In the genomic region with DNA sequence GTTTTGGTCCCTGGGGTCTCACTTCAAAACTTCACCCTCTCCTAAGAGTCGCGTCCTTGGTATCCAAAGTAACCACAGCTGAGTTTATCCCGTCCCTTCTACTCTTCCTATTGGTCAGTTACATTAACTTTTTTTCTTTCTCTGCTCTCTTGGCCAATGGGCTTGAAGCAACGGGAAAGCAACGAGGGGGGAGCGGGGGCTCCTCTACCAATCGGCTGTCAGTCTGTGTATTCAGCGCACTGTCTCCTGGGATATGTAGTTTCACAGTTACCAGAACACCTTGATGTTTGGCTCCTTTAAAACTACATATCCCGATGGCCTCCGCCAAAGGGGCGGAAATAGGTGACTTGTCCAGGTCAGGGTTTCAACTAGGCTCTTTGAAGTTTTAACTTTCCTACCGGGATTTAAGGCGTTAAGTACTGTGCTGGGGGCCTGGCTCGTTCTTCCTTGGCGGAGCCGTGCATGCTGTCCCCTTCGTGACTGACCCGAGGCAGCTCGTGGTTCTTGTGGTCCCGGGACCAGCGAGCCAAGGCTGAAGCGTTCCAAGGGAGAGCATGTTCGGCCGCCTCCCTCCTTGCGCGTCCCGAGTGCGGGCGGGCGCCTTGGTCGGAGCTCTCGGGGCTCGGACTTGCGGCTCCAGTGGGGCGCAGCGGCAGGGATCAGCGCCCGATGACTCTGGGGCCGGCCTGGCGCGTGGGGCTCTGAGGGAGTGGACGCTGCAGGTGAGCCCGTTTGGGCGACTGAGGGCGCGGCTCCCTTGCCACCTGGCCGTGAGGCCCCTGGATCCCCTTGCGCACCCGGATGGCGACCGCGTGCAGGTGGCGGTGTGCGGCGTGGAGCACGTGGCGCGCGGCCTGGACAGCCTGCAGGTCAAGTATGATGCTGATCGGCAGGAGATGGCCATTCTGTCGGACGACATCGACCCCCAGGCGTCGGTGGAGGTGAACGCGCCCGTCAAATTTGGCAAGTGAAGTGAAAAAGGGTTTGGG, we compare ENCODE assay signal across 8 mouse cellular contexts. TPM values are rescaled to one million over a fixed set of nuclear protein-coding genes. Genes with fewer than 3 reads are reported as not detected.
DNase-seq lines count a peak whose midpoint lies in the region; ATAC-seq and TF ChIP-seq lines count a peak whose summit lies in the region.

A gene (minus strand): TSS at position 64 of the 989 bp plus-strand sequence.
A gene (plus strand): TSS at position 345 of the 989 bp plus-strand sequence.

- peak within 1 kb of the TSS; percentile 89 for H3K4me2 ChIP-seq in forebrain, postnatal 0 days (ENCODE audit: low read depth)
- H3K4me2 ChIP-seq in lung, embryonic 15.5 days = peak within 1 kb of the TSS; percentile 91

- peak; percentile 100 for DNase-seq in MEL (ENCODE audit: low read depth, low spot score)
- DNase-seq in cerebellum, adult 2 months = peak; percentile 89 to 98
- peak; percentile 96 for DNase-seq in forebrain, postnatal 0 days
- DNase-seq in heart, postnatal 4 days = peak; percentile 90
- peak; percentile 93 to 98 for DNase-seq in layer of hippocampus, adult 8-10 months (ENCODE audit: low spot score in 2 of 2)
- DNase-seq in ovary, adult 18-20 months (ENCODE audit: low spot score) = peak; percentile 96
- peak; percentile 97 for DNase-seq in thymus, postnatal 0 days (ENCODE audit: low spot score)

- peaks cover 10 to 15% of the 10 kb centered on the region in 2 experiments for H3K4me1 ChIP-seq in MEL (ENCODE audit: control insufficient read depth in 1 of 2, insufficient read depth in 2 of 2, low read length in 2 of 2)
- H3K4me1 ChIP-seq in cerebellum, adult 2 months (ENCODE audit: control insufficient read depth, insufficient read depth, low read length) = no peaks in the 10 kb centered on the region
- H3K4me1 ChIP-seq in forebrain, postnatal 0 days (ENCODE audit: insufficient read depth) = 0 out of 2 replicates have a peak, but pooled peaks cover 3% of the 10 kb centered on the region
- H3K4me1 ChIP-seq in lung, embryonic 15.5 days = peaks cover 11% of the 10 kb centered on the region

- WGBS in cerebellum, adult 2 months = under 1% methylated on average over 66 of the region's 68 CpGs
- WGBS in forebrain, postnatal 0 days = under 1% methylated on average over 68 of the region's 68 CpGs
- under 1% methylated on average over 68 of the region's 68 CpGs for WGBS in lung, embryonic 15.5 days

- peaks cover 3 to 21% of the 10 kb centered on the region in 2 experiments for H3K36me3 ChIP-seq in MEL (ENCODE audit: control insufficient read depth in 1 of 2, insufficient read depth in 2 of 2, low read length in 2 of 2)
- no peaks in the 10 kb centered on the region for H3K36me3 ChIP-seq in forebrain, postnatal 0 days (ENCODE audit: insufficient read depth)
- no peaks in the 10 kb centered on the region for H3K36me3 ChIP-seq in lung, embryonic 15.5 days

- no peaks in the 10 kb centered on the region for H3K27me3 ChIP-seq in MEL (ENCODE audit: control insufficient read depth in 1 of 2, insufficient read depth in 2 of 2, low read length in 2 of 2)
- no peaks in the 10 kb centered on the region for H3K27me3 ChIP-seq in cerebellum, adult 2 months (ENCODE audit: control insufficient read depth, insufficient read depth, low read length)
- no peaks in the 10 kb centered on the region for H3K27me3 ChIP-seq in forebrain, postnatal 0 days (ENCODE audit: insufficient read depth, low read length)
- H3K27me3 ChIP-seq in lung, embryonic 15.5 days = no peaks in the 10 kb centered on the region

- H3K9me3 ChIP-seq in MEL (replicated peaks; ENCODE audit: insufficient read depth, low read length) = no peaks in the 10 kb centered on the region
- H3K9me3 ChIP-seq in forebrain, postnatal 0 days (ENCODE audit: low read length) = no peaks in the 10 kb centered on the region
- no peaks in the 10 kb centered on the region for H3K9me3 ChIP-seq in lung, embryonic 15.5 days

- H3K27ac ChIP-seq in MEL (ENCODE audit: control insufficient read depth, low read depth, low read length) = no peak within 1 kb of the TSS
- H3K27ac ChIP-seq in cerebellum, adult 2 months (ENCODE audit: insufficient read depth, low read length) = no peak within 1 kb of the TSS
- no peak within 1 kb of the TSS for H3K27ac ChIP-seq in forebrain, postnatal 0 days (ENCODE audit: low read depth, low read length)
- peak within 1 kb of the TSS; percentile 38; the same call in 1 of the 2 replicates for H3K27ac ChIP-seq in lung, embryonic 15.5 days

- H3K9ac ChIP-seq in MEL (ENCODE audit: control insufficient read depth, low read depth, low read length, poor library complexity, severe bottlenecking) = peak within 1 kb of the TSS; percentile 75
- peak within 1 kb of the TSS; percentile 59 for H3K9ac ChIP-seq in forebrain, postnatal 0 days
- peak within 1 kb of the TSS; percentile 61 for H3K9ac ChIP-seq in lung, embryonic 15.5 days

- H3K79me2 ChIP-seq in MEL (ENCODE audit: control insufficient read depth, insufficient read depth, low read length, poor library complexity) = peaks cover 26% of the 10 kb centered on the region

- TF ChIP-seq RAD21 in MEL (IDR thresholded peaks at IDR 0.05; ENCODE audit: low read depth, low read length) = no peak

- peak; percentile 100 for ATAC-seq in forebrain, postnatal 0 days
- peak; percentile 100 for ATAC-seq in lung, embryonic 15.5 days (ENCODE audit: borderline replicate concordance, extremely low read depth, low FRiP score, low TSS enrichment)

- TF ChIP-seq POLR2A in MEL (IDR thresholded peaks at IDR 0.05; ENCODE audit: control insufficient read depth in 1 of 2, insufficient read depth in 1 of 2, low read depth in 1 of 2, low read length in 2 of 2, poor library complexity in 1 of 2) = peak; percentile 35 to 80; a peak in 2 of 4 replicates
- TF ChIP-seq POLR2A in cerebellum, adult 2 months (IDR thresholded peaks at IDR 0.05; ENCODE audit: borderline replicate concordance, insufficient read depth, low read length) = no peak

- H3K4me3 ChIP-seq in MEL (ENCODE audit: control insufficient read depth in 1 of 2, insufficient read depth in 1 of 2, low read depth in 2 of 2, low read length in 2 of 2) = peak within 1 kb of the TSS; percentile 65 to 87
- H3K4me3 ChIP-seq in cerebellum, adult 2 months (replicated peaks; ENCODE audit: insufficient read depth, low read depth, low read length) = peak within 1 kb of the TSS; percentile 70
- H3K4me3 ChIP-seq in forebrain, postnatal 0 days (ENCODE audit: low read depth, low read length) = peak within 1 kb of the TSS; percentile 94
- peak within 1 kb of the TSS; percentile 72 for H3K4me3 ChIP-seq in lung, embryonic 15.5 days

- no peak for TF ChIP-seq EP300 in MEL (IDR thresholded peaks at IDR 0.05; ENCODE audit: low read depth in 1 of 2, low read length in 2 of 2)

- no peak for TF ChIP-seq CTCF in MEL (IDR thresholded peaks at IDR 0.05 in 2 of 3, conservative IDR thresholded peaks at IDR 0.05 in 1 of 3; ENCODE audit: control insufficient read depth in 1 of 3, insufficient read depth in 1 of 3, low read depth in 2 of 3, low read length in 3 of 3, poor library complexity in 1 of 3, severe bottlenecking in 1 of 3)
- TF ChIP-seq CTCF in cerebellum, adult 2 months (IDR thresholded peaks at IDR 0.05; ENCODE audit: borderline replicate concordance, insufficient read depth, low read depth, low read length) = no peak
- no peak for TF ChIP-seq CTCF in forebrain, postnatal 0 days (IDR thresholded peaks at IDR 0.05; ENCODE audit: low read depth)

TF ChIP-seq in MEL, 35 proteins besides CTCF, POLR2A, EP300 and RAD21 (continues in another document):
- TF ChIP-seq ETS1 (IDR thresholded peaks at IDR 0.05; ENCODE audit: low read depth, low read length) (peak; percentile 19; the same call in 1 of the 2 replicates), NRF1 (IDR thresholded peaks at IDR 0.05; ENCODE audit: insufficient read depth, low read depth, low read length, poor library complexity, severe bottlenecking) (no peak), NELFE (IDR thresholded peaks at IDR 0.05; ENCODE audit: low read depth, low read length) (peak; percentile 68), HCFC1 (IDR thresholded peaks at IDR 0.05; ENCODE audit: low read depth, low read length) (peak; percentile 99), MAZ (IDR thresholded peaks at IDR 0.05; ENCODE audit: low read depth, low read length) (peak; percentile 66; the same call in 1 of the 2 replicates), MYC (IDR thresholded peaks at IDR 0.05; ENCODE audit: low read depth, low read length) (peak; percentile 93), BHLHE40 (IDR thresholded peaks at IDR 0.05; ENCODE audit: borderline replicate concordance, low read depth, low read length) (no peak), JUND (IDR thresholded peaks at IDR 0.05; ENCODE audit: low read depth, low read length) (no peak), SIN3A (IDR thresholded peaks at IDR 0.05; ENCODE audit: low read length) (peak; percentile 100), ELF1 (IDR thresholded peaks at IDR 0.05; ENCODE audit: low read depth, low read length) (peak; percentile 97), POLR2AphosphoS2 (IDR thresholded peaks at IDR 0.05; ENCODE audit: low read length) (no peak), MXI1 (IDR thresholded peaks at IDR 0.05; ENCODE audit: low read depth, low read length) (peak; percentile 93)

RNA-seq across cellular contexts. Expression of the first gene that starts in this region (rescaled TPM):
- 0.35 and 0.39 TPM in 2 replicates for total RNA-seq in MEL (2012; rRNA removed)
- under 1 TPM in 1 of 2 experiments, not detected in 1; 0.45 TPM for polyA plus RNA-seq in MEL (2012; ENCODE audit: insufficient read depth in 1 of 2, insufficient read length in 2 of 2, low read depth in 1 of 2, low replicate concordance in 2 of 2, missing spikeins in 1 of 2)
- 0.33 and 0.73 TPM in 2 replicates for polyA plus RNA-seq in cerebellum, adult 2 months (2012; rRNA removed)
- total RNA-seq in forebrain, postnatal 0 days (2014; rRNA removed) = 0.77 and 1.1 TPM in 2 replicates
- 0.62 and 1.7 TPM in 2 replicates for polyA plus RNA-seq in forebrain, postnatal 0 days (2015; fragmentation: Nextera tagmentation; extraction: Ambion mirVana)
- 1 to 10 TPM; 3.6 to 3.9 TPM for total RNA-seq in heart, postnatal 4 days (2021)
- total RNA-seq in layer of hippocampus, adult 8-10 months (2022) = 1 to 10 TPM in 2 of 4 experiments, under 1 TPM in 2; 0.43 to 1.7 (median 0.81) TPM
- polyA plus RNA-seq in lung, embryonic 15.5 days (2015; fragmentation: Nextera tagmentation; extraction: Ambion mirVana) = 1.4 and 1.5 TPM in 2 replicates
- polyA plus RNA-seq in thymus, postnatal 0 days (2015; fragmentation: Nextera tagmentation; extraction: Ambion mirVana) = 0.21 TPM in 1 of 2 replicates, not detected in the other

RNA-seq across cellular contexts. Expression of the second gene that starts in this region (rescaled TPM):
- 25.7 and 28.3 TPM in 2 replicates for total RNA-seq in MEL (2012; rRNA removed)
- polyA plus RNA-seq in MEL (2012; ENCODE audit: insufficient read depth in 1 of 2, insufficient read length in 2 of 2, low read depth in 1 of 2, low replicate concordance in 2 of 2, missing spikeins in 1 of 2) = 10 to 100 TPM in 1 of 2 experiments, not detected in 1; 20.2 TPM
- 7.6 and 8.0 TPM in 2 replicates for polyA plus RNA-seq in cerebellum, adult 2 months (2012; rRNA removed)
- total RNA-seq in forebrain, postnatal 0 days (2014; rRNA removed) = 11.1 and 14.2 TPM in 2 replicates
- 7.6 and 10.5 TPM in 2 replicates for polyA plus RNA-seq in forebrain, postnatal 0 days (2015; fragmentation: Nextera tagmentation; extraction: Ambion mirVana)
- total RNA-seq in heart, postnatal 4 days (2021) = 1 to 10 TPM; 7.7 to 8.6 TPM
- 10 to 100 TPM; 12.3 to 14.9 (median 14.8) TPM for total RNA-seq in layer of hippocampus, adult 8-10 months (2022)
- polyA plus RNA-seq in lung, embryonic 15.5 days (2015; fragmentation: Nextera tagmentation; extraction: Ambion mirVana) = 5.5 and 6.0 TPM in 2 replicates
- 4.9 and 5.2 TPM in 2 replicates for polyA plus RNA-seq in thymus, postnatal 0 days (2015; fragmentation: Nextera tagmentation; extraction: Ambion mirVana)
